Mouse (Mus musculus) left cerebral cortex, postnatal 25 days (tissue): Measurements from ENCODE around the gene Tarbp1. TPM values are rescaled to one million over a fixed set of nuclear protein-coding genes. Genes with fewer than 3 reads are reported as not detected.
"Not testable (repeated sequence)": the region's sequence is repeated elsewhere in the genome, so short reads cannot be mapped to it uniquely, and the experiment has no call there.

Experiments used
- DNase-seq, 2 experiments: peaks; one replicate each; pipeline ENCODE4 v3.0.0; 2022; ENCODE audit warnings: low spot score in 2 of 2, mixed read lengths in 1 of 2
- intact Hi-C: fragments of 180-260 bp; cut with DNase I; formaldehyde crosslinking; loops from one replicate; pipeline ENCODE4 v1.15.1; 2025
- total RNA-seq, 2 experiments: library from RNA; stranded (reverse); gene quantifications; 2 replicates each; pipeline ENCODE4 v1.2.3; 2021

The Tarbp1 gene
- total RNA-seq, 2 experiments from 2014 or later, result 3.6 to 4.2 TPM

DNA sequence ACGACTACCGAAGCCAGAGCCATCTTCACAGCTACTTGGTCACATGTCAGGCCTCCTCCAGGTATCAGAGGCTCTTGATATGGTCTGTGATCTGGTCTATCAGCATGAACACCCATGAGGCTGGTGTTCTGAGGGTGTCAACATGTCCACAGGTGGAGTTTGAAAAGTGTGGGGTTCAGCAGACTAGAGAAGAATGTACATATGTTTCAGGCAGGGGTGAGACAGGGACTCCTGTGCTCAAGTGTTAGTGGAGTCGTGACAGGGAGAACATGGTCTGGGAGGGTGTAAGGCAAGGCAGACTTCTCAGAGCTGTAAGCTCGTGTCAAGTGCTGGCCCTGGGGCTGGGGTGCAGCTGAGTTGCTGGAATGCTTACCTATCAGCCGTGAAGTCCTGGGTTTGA lies 22.1 kb upstream of the Tarbp1 start:
- intact Hi-C loops, result loop anchor here (1.0 to 5.0 kb wide), 5 partner anchors 97 to 424 kb away; no protein-coding TSS in a partner anchor
- DNase-seq, result no peak

DNA sequence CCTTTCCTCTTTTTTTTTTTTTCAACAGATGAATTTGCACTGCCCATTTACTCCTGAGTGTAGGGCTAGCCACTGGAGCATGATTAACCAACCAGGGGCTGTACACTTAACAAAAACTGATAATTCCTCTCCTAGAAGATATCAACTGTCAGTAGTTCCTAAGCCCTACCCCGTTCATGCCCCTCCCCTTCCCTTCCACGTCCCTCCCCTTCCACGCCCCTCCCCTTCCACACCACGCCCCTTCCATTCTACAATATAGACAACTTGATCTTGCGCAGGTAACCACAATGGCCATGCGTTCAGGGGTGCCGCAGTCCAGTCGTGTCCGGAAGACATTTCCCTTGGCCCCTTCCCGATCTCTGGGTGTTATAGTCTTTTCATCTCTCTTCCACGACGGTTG lies 20.6 kb upstream of the Tarbp1 start:
- DNase-seq, result no peak

DNA sequence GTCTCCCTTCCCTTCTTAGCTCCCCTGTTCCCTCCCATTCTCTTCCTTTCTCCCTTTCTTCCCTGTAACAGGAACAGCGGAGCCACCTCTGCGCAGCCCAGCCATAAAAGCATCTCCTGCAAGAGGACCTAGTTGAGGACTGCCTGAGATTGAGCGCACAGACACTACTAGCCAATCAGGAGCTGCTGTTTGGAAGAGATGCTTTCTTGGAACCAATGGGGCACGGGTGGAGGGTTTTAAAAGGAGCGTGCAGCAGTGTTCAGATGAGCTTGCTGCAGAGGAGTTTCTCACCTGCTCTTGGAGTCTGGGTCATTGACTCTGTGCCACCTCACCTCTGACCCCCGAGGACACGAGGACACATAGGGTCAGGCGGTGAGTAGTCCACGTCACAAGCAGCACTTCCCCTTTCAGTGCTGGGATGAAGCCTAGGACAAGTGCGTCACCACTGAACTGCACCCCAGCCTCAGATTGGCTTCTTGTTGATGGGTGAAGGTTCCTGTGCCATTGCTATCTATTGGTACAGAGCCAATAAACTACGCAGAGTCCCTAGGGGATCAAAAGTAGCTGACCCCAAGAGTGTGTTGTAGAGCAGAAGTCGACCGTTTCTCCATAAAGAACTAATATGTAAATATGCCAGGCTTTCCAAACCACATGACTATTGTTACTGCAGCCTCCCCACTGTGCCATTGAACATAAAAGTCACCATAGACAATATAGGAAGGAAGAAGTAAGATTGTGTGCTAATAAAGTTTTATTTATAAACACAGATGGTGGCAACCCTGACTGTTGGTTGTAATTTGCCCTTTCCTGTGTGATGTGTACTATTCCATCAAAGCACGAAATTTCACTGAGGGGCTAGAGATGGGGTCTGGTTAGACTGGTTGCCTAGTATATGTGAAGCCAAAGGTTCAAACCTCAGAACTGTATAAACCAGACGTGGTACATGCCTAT lies 19.6 kb upstream of the Tarbp1 start:
- no peak for DNase-seq
- intact Hi-C loops, result loop anchor here (5.0 kb wide), 1 partner anchor 258 kb away; no protein-coding TSS in a partner anchor

More for the DNA sequence above, 20.6 kb upstream of the Tarbp1 start:
- intact Hi-C loops, result loop anchor here (5.0 kb wide), 1 partner anchor 257 kb away; no protein-coding TSS in a partner anchor

GRCm38 (mm10) chr8:126482938-126483337 lies 8.1 kb upstream of the Tarbp1 start:
- intact Hi-C loops, result loop anchor here (5.0 to 10.0 kb wide), 5 partner anchors 226 to 672 kb away; partner anchors contain the start of gene Rbm34
- peak; percentile 71 to 87 for DNase-seq

GRCm38 (mm10) chr8:126482348-126482720 lies 7.5 kb upstream of the Tarbp1 start:
- intact Hi-C loops, result loop anchor here (5.0 to 10.0 kb wide), 5 partner anchors 225 to 672 kb away; partner anchors contain the start of gene Rbm34
- DNase-seq, result no peak

- intact Hi-C loops, result loop anchor here (5.0 to 10.0 kb wide), 5 partner anchors 224 to 673 kb away; partner anchors contain the start of gene Rbm34
- peak; percentile 64 to 70 for DNase-seq
Measured at GRCm38 (mm10) chr8:126481494-126482347, 6.9 kb upstream of the Tarbp1 start.

DNA sequence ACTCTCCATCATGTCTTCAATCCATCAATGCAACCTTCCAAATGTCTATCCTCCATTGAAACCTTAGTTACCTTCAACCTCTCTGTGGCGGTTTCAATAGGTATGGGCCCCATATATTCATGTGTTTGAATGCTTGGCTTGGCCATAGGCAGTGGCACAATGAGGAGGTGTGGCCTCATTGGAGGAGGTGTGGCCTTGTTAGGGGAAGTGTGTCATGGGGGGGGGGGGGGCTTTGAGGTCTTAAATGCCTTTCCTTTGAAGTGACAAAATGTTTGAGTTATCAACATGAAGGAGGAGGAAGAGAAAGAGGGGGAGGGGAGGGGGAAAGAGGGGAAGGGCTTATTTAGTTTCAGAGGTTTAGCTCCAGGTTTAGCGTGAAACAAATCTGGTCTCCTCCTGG lies 5.5 kb upstream of the Tarbp1 start:
- DNase-seq, result no peak
- intact Hi-C loops, result loop anchor here (5.0 to 10.0 kb wide), 5 partner anchors 223 to 674 kb away; partner anchors contain the start of gene Rbm34

- no peak for DNase-seq
- intact Hi-C loops, result no loop called here
Measured at GRCm38 (mm10) chr8:126478714-126479113, 3.8 kb upstream of the Tarbp1 start.

GRCm38 (mm10) chr8:126476151-126476855 lies 1.4 kb upstream of the Tarbp1 start:
- DNase-seq, intact Hi-C loops: not testable (repeated sequence)

- DNase-seq, intact Hi-C loops: not testable (repeated sequence)
Measured at GRCm38 (mm10) chr8:126475738-126476137, 873 bp upstream of the Tarbp1 start.

DNA sequence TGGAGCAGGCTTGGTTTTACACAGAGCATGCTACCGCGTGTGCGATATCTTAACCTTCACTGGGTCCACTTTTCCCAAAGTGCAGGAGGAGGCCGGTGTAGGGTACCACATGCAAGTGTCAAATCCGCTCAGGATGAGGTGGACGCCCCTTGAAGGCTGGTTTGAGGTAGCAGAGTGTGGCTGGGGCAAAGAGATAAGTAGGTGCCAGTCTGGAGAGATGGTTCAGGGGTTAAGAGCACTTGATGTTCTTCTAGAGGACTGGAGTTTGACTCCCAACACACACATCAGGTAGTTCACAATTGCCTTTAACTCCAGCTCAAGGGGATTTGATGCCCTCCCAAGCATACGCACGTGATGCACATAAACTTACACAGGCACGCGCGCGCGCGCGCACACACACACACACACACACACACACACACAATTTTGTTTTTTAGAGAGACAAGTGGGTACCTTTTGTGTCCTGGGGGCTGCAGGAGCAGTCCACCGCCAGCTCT lies 1.0 kb downstream of the Tarbp1 start:
- DNase-seq, result peak in 1 of 2 experiments; percentile 19
- intact Hi-C loops, result no loop called here

DNA sequence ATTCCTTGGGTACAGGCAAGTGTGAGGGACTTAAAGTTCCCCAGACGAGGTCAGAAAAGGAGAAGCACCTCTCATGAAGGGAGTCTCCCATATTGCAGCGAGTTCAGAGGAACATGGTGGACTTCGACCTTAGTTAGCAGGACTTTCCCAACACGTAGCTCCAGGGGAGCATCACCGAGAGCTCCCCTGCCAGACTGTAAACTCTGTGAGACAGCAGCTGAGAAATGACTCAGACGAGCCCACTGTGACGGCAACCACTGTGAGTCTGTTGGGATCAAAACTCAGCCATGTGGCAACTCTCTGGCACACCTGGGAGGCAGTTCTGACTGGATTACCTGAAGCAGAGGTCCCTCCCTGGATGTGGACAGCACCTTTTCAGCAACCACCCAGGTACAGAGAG lies 10.8 kb downstream of the Tarbp1 start:
- intact Hi-C loops, result no loop called here
- DNase-seq, result no peak

GRCm38 (mm10) chr8:126461735-126462134 lies 13.1 kb downstream of the Tarbp1 start:
- no peak for DNase-seq
- intact Hi-C loops, result no loop called here

DNA sequence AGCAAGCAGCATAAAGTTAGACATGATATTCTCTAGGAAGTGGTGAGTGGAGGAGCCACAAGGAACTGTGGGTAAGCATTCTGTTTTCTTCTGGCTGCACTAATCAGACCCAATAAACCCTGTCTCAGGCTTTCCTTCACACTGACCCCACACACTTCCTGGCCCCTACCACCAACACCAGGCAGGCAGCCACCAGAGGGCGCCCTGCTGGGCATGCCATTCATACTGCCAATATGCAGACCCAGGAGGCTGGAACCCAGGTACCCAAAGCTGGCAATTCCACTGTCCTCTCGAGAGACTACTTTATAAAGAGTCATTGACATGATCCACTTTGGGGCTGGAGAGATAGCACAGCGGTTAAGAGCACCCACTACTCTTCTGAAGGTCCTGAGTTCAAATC lies 14.6 kb downstream of the Tarbp1 start:
- intact Hi-C loops, result no loop called here
- DNase-seq, result peak in 1 of 2 experiments; percentile 22

DNA sequence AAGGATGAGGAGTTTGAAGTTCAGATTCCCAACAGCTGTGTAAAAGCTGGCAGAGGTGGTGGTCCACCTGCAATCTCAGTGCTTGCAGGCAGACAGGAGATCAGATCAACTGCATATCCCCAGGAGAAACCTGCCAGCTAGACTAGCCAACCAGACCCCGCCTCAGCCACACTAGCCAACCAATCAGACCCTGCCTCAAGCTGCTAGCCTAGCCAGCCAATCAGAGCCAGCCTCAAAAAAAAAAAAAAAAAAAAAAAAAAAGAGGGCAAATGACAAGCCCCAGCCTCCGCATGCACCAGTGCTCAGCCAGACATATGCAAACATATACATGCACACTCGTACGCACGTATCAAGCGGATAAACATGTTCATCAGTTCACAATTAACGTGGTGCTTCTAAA lies 19.5 kb downstream of the Tarbp1 start:
- intact Hi-C loops, result no loop called here
- no peak for DNase-seq

GRCm38 (mm10) chr8:126451158-126451557 lies 23.7 kb downstream of the Tarbp1 start:
- intact Hi-C loops, result no loop called here
- no peak for DNase-seq

DNA sequence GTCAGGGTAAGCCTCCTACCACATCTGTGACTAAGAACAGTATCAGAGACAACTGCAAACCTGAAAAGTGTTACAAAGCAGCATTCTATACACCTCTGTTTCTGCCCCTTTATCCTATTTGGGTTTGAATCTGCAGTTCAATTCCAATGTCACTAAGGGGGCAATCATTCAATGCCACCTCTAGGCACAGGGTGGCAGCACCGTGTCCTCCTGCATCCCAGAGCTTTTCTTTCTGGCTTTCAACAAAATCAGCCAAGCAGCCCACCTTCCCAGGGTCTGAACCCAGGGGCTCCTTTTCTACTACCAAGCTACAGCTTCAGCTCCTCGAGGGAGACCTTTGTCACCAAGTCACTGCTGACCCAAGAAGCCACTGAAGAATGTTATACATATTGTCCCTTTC lies 35.9 kb downstream of the Tarbp1 start:
- DNase-seq, result no peak
- intact Hi-C loops, result no loop called here

- intact Hi-C loops, result no loop called here
- DNase-seq, result peak; percentile 57 to 90
Measured at GRCm38 (mm10) chr8:126433827-126434226, 41.0 kb downstream of the Tarbp1 start.

DNA sequence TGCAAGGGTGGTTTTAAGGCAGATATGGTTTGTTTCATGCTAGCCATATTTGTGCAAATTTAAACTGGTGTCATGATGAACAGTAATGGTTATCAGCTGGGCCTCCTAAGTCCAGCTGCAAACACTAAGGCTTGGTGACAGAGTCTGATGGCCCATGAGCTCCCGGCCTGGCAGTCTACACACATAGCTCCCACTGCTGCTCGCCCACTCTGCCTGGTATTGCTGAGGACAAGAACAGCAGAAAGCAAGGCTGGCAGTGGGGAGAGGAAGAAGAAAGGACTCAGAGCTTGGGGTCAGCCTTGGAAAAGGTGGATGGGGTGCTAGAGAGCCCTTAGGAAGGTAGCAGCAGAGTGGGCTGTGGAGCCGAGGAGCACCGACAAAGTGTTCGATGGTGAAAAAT lies 45.2 kb downstream of the Tarbp1 start:
- intact Hi-C loops, result no loop called here
- DNase-seq, result peak; percentile 41 to 70
